Mouse (Mus musculus) urinary bladder, adult 18-20 months (tissue): ENCODE results near the gene Lsm14b.

Experiments used
- DNase-seq, 2 experiments: peaks; one replicate each; pipeline ENCODE4 v3.0.0; 2022; ENCODE audit warnings: low spot score in 2 of 2, mixed read lengths in 2 of 2

Lsm14b gene

DNA sequence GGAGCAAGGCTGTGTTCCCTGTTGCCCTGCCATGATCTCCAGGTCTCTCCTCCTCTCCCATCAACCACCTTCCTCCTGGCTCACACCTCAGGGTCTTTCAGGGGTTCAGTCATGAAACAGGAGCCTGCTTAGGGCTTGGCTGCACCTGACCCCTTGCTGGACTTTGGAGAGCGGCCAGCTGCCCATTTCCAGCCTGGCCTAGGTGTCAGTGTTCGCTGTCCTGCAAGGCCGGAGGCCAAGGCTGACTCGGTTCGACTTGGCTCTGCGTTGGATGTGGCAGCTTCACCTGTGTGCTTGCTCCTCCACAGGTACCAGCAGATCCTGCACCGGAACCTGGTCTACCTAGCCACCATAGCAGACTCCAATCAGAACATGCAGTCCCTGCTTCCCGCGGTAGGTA, 28.2 kb downstream of the Lsm14b start:
- DNase-seq, result no peak

- no peak for DNase-seq
Observed at GRCm38 (mm10) chr2:180063338-180064131, 38.7 kb downstream of the Lsm14b start.

GRCm38 (mm10) chr2:180069770-180070480, 45.1 kb downstream of the Lsm14b start:
- no peak for DNase-seq

DNA sequence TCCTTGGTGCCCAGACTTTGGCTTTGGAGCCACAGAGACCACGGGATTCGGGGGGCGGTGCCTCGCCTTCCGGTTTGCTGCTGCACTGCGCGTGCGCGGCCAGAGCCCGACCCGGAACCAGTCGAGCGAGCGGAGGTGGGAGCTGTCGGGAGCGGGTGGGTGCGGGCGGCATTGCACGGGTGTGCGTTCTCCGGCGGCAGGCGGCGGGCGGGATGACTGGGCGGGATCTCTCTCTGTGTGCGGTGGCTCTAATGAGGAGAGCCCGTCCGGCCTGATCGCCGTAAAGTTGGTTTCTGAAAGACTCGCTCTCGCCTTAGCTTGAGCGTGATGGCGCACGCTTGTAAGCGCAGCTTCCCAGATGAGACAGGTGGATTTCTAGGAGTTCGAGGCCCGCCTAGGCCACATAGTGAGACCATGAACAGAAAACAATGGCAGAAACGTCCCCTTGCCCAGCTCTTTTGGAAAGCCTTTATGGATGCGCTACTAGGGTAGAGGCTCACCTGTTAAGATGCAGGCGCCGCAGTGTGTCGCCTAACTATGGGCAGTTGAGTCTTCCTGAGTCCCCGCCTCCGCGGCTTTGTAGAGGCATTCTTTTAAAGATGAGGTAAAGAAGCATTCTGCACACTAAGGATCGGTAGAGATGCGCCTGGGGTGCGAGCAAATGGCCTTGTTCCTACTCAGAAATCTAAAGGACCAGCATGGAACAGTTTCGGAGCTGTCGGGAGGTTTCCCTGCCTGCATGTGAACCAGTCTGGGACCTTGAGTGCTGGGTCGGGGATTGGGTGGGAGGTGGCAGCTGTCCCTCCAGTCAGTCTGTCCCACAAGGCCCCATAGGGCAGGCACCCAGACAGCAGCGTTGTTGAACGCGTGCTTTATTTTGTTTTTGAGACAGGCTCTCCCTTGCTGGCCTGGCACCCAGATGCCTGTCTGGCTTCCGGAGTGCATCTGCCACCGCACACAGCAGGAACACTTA, 46.0 kb downstream of the Lsm14b start, which contains the start of gene Mtg2:
TSS of gene Mtg2 (plus strand) at position 108 of the 973 bp plus-strand sequence.
- DNase-seq, result peak; percentile 94 to 95

GRCm38 (mm10) chr2:180071671-180072070, 46.9 kb downstream of the Lsm14b start:
- DNase-seq, result no peak

DNA sequence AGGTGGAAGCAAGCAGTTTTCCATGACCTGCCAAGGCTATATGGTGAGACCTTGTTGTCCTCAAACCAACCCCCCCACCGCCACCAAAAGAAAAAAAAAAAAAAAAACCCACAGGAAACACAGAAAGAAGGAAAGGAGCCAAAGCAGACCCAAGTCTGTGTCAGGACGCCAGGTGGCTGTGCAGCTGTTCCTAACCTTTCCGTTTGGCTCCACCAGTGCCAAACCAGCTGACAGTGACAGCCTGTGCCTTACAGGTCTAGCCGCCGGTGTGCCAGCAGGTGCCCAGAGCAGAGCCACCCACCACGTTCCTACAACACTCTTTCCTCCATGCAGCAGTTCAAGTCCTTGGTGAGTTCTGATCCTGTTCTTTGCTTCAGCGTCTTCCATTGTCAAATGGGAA, 48.1 kb downstream of the Lsm14b start:
- DNase-seq, result no peak

DNA sequence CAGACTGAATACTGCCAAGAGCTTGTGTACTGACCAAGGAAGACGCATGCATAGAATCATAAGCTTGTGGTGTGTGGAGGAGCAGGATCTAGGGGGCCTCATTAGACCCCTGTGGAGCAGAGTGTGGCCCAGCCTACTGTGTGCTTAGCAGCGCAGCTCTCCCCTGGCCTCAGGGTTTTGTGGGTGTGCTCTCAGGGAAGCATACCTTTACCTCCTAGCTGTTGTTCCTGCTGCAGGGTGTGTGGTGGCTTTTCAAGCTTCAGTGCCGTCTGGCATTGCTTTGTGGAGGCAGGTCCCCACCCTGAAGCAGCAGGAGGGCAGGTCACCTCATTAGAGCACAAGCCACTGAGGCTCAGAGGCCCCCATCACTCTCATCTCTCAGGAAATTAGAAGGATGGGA, 52.8 kb downstream of the Lsm14b start:
- DNase-seq, result no peak

- no peak for DNase-seq
Observed at GRCm38 (mm10) chr2:180080680-180081079, 55.9 kb downstream of the Lsm14b start.

GRCm38 (mm10) chr2:180083063-180083462, 58.3 kb downstream of the Lsm14b start:
- no peak for DNase-seq

- DNase-seq, result no peak
Observed at GRCm38 (mm10) chr2:180084565-180084964, 59.8 kb downstream of the Lsm14b start.
